Mouse (Mus musculus): ENCODE data around the gene Trpm1. TPM values are rescaled to one million over a fixed set of nuclear protein-coding genes. Genes with fewer than 3 reads are reported as not detected.
A peak's percentile ranks its signal among the peaks of the same experiment; 100 is the strongest.
"Not testable (repeated sequence)": the region's sequence is repeated elsewhere in the genome, so short reads cannot be mapped to it uniquely, and the experiment has no call there.

Trpm1 gene
- total RNA-seq (2021), result not detected
- long read RNA-seq, experiment 1, result 0 reads
- long read RNA-seq, experiment 2, result 0 reads

- H3K27ac ChIP-seq, result no peak within 1 kb of the TSS
- no peak for DNase-seq (ENCODE audit: low spot score in 2 of 2)
- H3K4me3 ChIP-seq, result no peak within 1 kb of the TSS
- TF ChIP-seq CTCF (conservative IDR thresholded peaks at IDR 0.05), result no peak
These were observed at the start of gene Trpm1 for GRCm38 (mm10) chr7:64153535-64153934. Gene Trpm1, plus strand, starts transcription at chr7:64153835.

GRCm38 (mm10) chr7:64122131-64122715 lies 31.4 kb upstream of the Trpm1 start:
- peak in 1 of 2 experiments; percentile 13 for DNase-seq (ENCODE audit: low spot score in 2 of 2)
- no peak overlapping the region for H3K4me3 ChIP-seq
- H3K27ac ChIP-seq, result peak overlapping the region; percentile 9; the same call in 1 of the 2 replicates
- no peak for TF ChIP-seq CTCF (conservative IDR thresholded peaks at IDR 0.05)

- no peak overlapping the region for H3K27ac ChIP-seq
- H3K4me3 ChIP-seq, result no peak overlapping the region
- TF ChIP-seq CTCF (conservative IDR thresholded peaks at IDR 0.05), result no peak
- DNase-seq (ENCODE audit: low spot score in 2 of 2), result no peak
These were observed 29.9 kb upstream of the Trpm1 start for GRCm38 (mm10) chr7:64123721-64124120.

GRCm38 (mm10) chr7:64125994-64126393 lies 27.6 kb upstream of the Trpm1 start:
- H3K4me3 ChIP-seq; DNase-seq (ENCODE audit: low spot score in 2 of 2); H3K27ac ChIP-seq: not testable (repeated sequence)

- TF ChIP-seq CTCF (conservative IDR thresholded peaks at IDR 0.05), result no peak
- DNase-seq (ENCODE audit: low spot score in 2 of 2), result no peak
- no peak overlapping the region for H3K27ac ChIP-seq
- no peak overlapping the region for H3K4me3 ChIP-seq
These were observed 13.8 kb upstream of the Trpm1 start for GRCm38 (mm10) chr7:64139866-64140265.

- H3K4me3 ChIP-seq, result no peak overlapping the region
- TF ChIP-seq CTCF (conservative IDR thresholded peaks at IDR 0.05), result no peak
- H3K27ac ChIP-seq, result no peak overlapping the region
- no peak for DNase-seq (ENCODE audit: low spot score in 2 of 2)
These were observed 12.2 kb upstream of the Trpm1 start for GRCm38 (mm10) chr7:64141301-64142032.

- H3K27ac ChIP-seq, result peak overlapping the region; percentile 57
- TF ChIP-seq CTCF (conservative IDR thresholded peaks at IDR 0.05), result no peak
- DNase-seq (ENCODE audit: low spot score in 2 of 2), result no peak
- no peak overlapping the region for H3K4me3 ChIP-seq
These were observed 4.3 kb upstream of the Trpm1 start for GRCm38 (mm10) chr7:64149337-64149736.

GRCm38 (mm10) chr7:64149747-64150146 lies 3.9 kb upstream of the Trpm1 start:
- DNase-seq (ENCODE audit: low spot score in 2 of 2), result no peak
- peak; percentile 69 for TF ChIP-seq CTCF (conservative IDR thresholded peaks at IDR 0.05)
- H3K4me3 ChIP-seq, result no peak overlapping the region
- peak overlapping the region; percentile 57 for H3K27ac ChIP-seq

GRCm38 (mm10) chr7:64150436-64151080 lies 3.1 kb upstream of the Trpm1 start:
- Histone ChIP-seq H3K4me3 (no peak overlapping the region), H3K27ac (no peak overlapping the region)
- no peak for TF ChIP-seq CTCF (conservative IDR thresholded peaks at IDR 0.05)
- DNase-seq (ENCODE audit: low spot score in 2 of 2), result no peak

GRCm38 (mm10) chr7:64155226-64155625 lies 1.6 kb downstream of the Trpm1 start:
- no peak for TF ChIP-seq CTCF (conservative IDR thresholded peaks at IDR 0.05)
- H3K4me3 ChIP-seq, result peak overlapping the region; percentile 38
- DNase-seq (ENCODE audit: low spot score in 2 of 2), result no peak
- peak overlapping the region; percentile 86 for H3K27ac ChIP-seq

- peak overlapping the region; percentile 38 for H3K4me3 ChIP-seq
- TF ChIP-seq CTCF (conservative IDR thresholded peaks at IDR 0.05), result peak; percentile 81
- H3K27ac ChIP-seq, result peak overlapping the region; percentile 86
- peak; percentile 87 to 93 for DNase-seq (ENCODE audit: low spot score in 2 of 2)
These were observed 2.1 kb downstream of the Trpm1 start for GRCm38 (mm10) chr7:64155687-64156086.

GRCm38 (mm10) chr7:64156271-64156911 lies 2.8 kb downstream of the Trpm1 start:
- Histone ChIP-seq H3K27ac (peak overlapping the region; percentile 86), H3K4me3 (no peak overlapping the region; the same call in 1 of the 2 replicates)
- DNase-seq (ENCODE audit: low spot score in 2 of 2), result no peak
- no peak for TF ChIP-seq CTCF (conservative IDR thresholded peaks at IDR 0.05)
